9 mouse cellular contexts compared by ENCODE assay signal in the genomic region with DNA sequence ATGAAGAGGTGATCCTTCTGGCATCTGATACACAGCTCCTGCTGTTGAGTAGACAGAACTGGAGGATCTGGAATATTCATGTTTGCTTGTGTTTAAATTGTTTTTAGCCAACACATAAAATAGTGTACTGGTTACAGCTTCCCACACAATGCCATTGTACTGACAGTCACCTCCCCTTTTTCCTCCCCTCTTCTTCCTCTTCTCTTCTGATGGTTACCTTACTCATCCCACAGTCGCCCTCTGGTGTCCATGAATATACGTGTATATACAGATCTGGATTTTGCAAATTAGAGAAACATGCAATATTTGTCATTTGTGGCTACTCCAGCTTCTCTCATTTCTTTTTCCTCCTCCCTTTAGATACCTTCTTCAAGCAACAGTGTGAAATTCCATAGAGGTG. TPM values are rescaled to one million over a fixed set of nuclear protein-coding genes. Genes with fewer than 3 reads are reported as not detected.
A peak's percentile ranks its signal among the peaks of the same experiment; 100 is the strongest.
DNase-seq lines count a peak whose midpoint lies in the region; ATAC-seq lines count a peak whose summit lies in the region.
"Had no signal": no experiment of that assay in that cellular context is flagged by ENCODE, and none has a peak within 500 bp of the region (broad histone marks: within the 10 kb centered on the region; RNA-seq: fewer than 3 reads in every experiment).

No protein-coding gene starts in this region.

- no peak for ATAC-seq in frontal cortex, adult (ENCODE audit: low TSS enrichment)
- no peak for ATAC-seq in midbrain, embryonic 14.5 days (ENCODE audit: low FRiP score, low TSS enrichment)
- ATAC-seq in midbrain, embryonic 16.5 days: no peak
- ATAC-seq in intestine, embryonic 15.5 days: no peak

- no peak overlapping the region for H3K4me3 ChIP-seq in midbrain, embryonic 14.5 days (replicated peaks; ENCODE audit: low read depth, low read length)
- H3K4me3 ChIP-seq in midbrain, embryonic 16.5 days (ENCODE audit: low read depth, low read length): no peak overlapping the region
- no peak overlapping the region for H3K4me3 ChIP-seq in intestine, embryonic 15.5 days (replicated peaks)

- H3K9ac ChIP-seq in midbrain, embryonic 14.5 days (replicated peaks; ENCODE audit: low read length): no peak overlapping the region
- no peak overlapping the region for H3K9ac ChIP-seq in midbrain, embryonic 16.5 days (ENCODE audit: low read depth, low read length)
- no peak overlapping the region for H3K9ac ChIP-seq in intestine, embryonic 15.5 days

- no peaks in the 10 kb centered on the region for H3K27me3 ChIP-seq in midbrain, embryonic 14.5 days (ENCODE audit: control insufficient read depth, insufficient read depth, low read length)
- no peaks in the 10 kb centered on the region for H3K27me3 ChIP-seq in midbrain, embryonic 16.5 days (ENCODE audit: control insufficient read depth, insufficient read depth, low read depth, low read length)
- no peaks in the 10 kb centered on the region for H3K27me3 ChIP-seq in intestine, embryonic 15.5 days (replicated peaks)

- H3K4me2 ChIP-seq in midbrain, embryonic 14.5 days (ENCODE audit: low read length): no peak overlapping the region
- H3K4me2 ChIP-seq in midbrain, embryonic 16.5 days (ENCODE audit: low read length): no peak overlapping the region
- H3K4me2 ChIP-seq in intestine, embryonic 15.5 days (replicated peaks): no peak overlapping the region

- DNase-seq in frontal cortex, postnatal 36 days (ENCODE audit: low spot score in 2 of 2): peak; percentile 3 to 24
- DNase-seq in midbrain, embryonic 14.5 days: peak; percentile 15
- DNase-seq in kidney, postnatal 4 days: peak; percentile 14 to 17
- peak; percentile 68 to 82 for DNase-seq in spleen, postnatal 36 days (ENCODE audit: low spot score in 2 of 2)
- no peak for DNase-seq in urinary bladder, postnatal 4 days (ENCODE audit: low spot score in 2 of 2)

- WGBS in midbrain, embryonic 14.5 days: 40% methylated on average over 2 of the region's 2 CpGs
- 47% methylated on average over 2 of the region's 2 CpGs for WGBS in midbrain, embryonic 16.5 days
- whole genome bisulfite sequencing in intestine, embryonic 15.5 days: 43% methylated on average over 2 of the region's 2 CpGs

- H3K36me3 ChIP-seq in midbrain, embryonic 14.5 days (ENCODE audit: control insufficient read depth, insufficient read depth, low read length): no peaks in the 10 kb centered on the region
- no peaks in the 10 kb centered on the region for H3K36me3 ChIP-seq in midbrain, embryonic 16.5 days (ENCODE audit: control insufficient read depth, insufficient read depth, low read length)
- no peaks in the 10 kb centered on the region for H3K36me3 ChIP-seq in intestine, embryonic 15.5 days

- no peaks in the 10 kb centered on the region for H3K4me1 ChIP-seq in midbrain, embryonic 14.5 days (ENCODE audit: control insufficient read depth, insufficient read depth, low read length)
- no peaks in the 10 kb centered on the region for H3K4me1 ChIP-seq in midbrain, embryonic 16.5 days (ENCODE audit: control insufficient read depth, insufficient read depth, low read length)
- no peaks in the 10 kb centered on the region for H3K4me1 ChIP-seq in intestine, embryonic 15.5 days (replicated peaks)

- H3K9me3 ChIP-seq in midbrain, embryonic 14.5 days (ENCODE audit: control insufficient read depth, low read length): no peaks in the 10 kb centered on the region
- no peaks in the 10 kb centered on the region for H3K9me3 ChIP-seq in midbrain, embryonic 16.5 days (replicated peaks; ENCODE audit: control insufficient read depth, low read length, poor library complexity, severe bottlenecking)
- H3K9me3 ChIP-seq in intestine, embryonic 15.5 days: no peaks in the 10 kb centered on the region

- no peak overlapping the region for H3K27ac ChIP-seq in midbrain, embryonic 14.5 days (replicated peaks; ENCODE audit: low read depth, low read length)
- no peak overlapping the region for H3K27ac ChIP-seq in midbrain, embryonic 16.5 days (ENCODE audit: low read length)
- H3K27ac ChIP-seq in intestine, embryonic 15.5 days: no peak overlapping the region

RNA-seq across cellular contexts. Expression of gene Slfn1, which starts 1.5 kb away (rescaled TPM):
- polyA plus RNA-seq in midbrain, embryonic 14.5 days (2014; fragmentation: Nextera tagmentation; extraction: Ambion mirVana): 0.51 TPM in 1 of 2 replicates, not detected in the other
- not detected in 2 replicates for polyA plus RNA-seq in midbrain, embryonic 16.5 days (2015; fragmentation: Nextera tagmentation; extraction: Ambion mirVana)
- polyA plus RNA-seq in intestine, embryonic 15.5 days (2015; fragmentation: Nextera tagmentation; extraction: Ambion mirVana): 0.49 and 0.66 TPM in 2 replicates
- polyA plus RNA-seq: stomach, embryonic 14.5 days had no signal

RNA-seq across cellular contexts. Expression of gene Slfn2, which starts 50.2 kb away (rescaled TPM):
- 0.22 and 3.1 TPM in 2 replicates for polyA plus RNA-seq in midbrain, embryonic 14.5 days (2014; fragmentation: Nextera tagmentation; extraction: Ambion mirVana)
- polyA plus RNA-seq in midbrain, embryonic 16.5 days (2015; fragmentation: Nextera tagmentation; extraction: Ambion mirVana): 0.61 and 1.1 TPM in 2 replicates
- 4.7 and 7.1 TPM in 2 replicates for polyA plus RNA-seq in intestine, embryonic 15.5 days (2015; fragmentation: Nextera tagmentation; extraction: Ambion mirVana)

RNA-seq across cellular contexts. Expression of gene Slfn4, which starts 59.8 kb away (rescaled TPM):
- polyA plus RNA-seq in midbrain, embryonic 14.5 days (2014; fragmentation: Nextera tagmentation; extraction: Ambion mirVana): 0.05 and 0.20 TPM in 2 replicates
- 0.14 TPM in 1 of 2 replicates, not detected in the other for polyA plus RNA-seq in midbrain, embryonic 16.5 days (2015; fragmentation: Nextera tagmentation; extraction: Ambion mirVana)
- 0.06 and 0.15 TPM in 2 replicates for polyA plus RNA-seq in intestine, embryonic 15.5 days (2015; fragmentation: Nextera tagmentation; extraction: Ambion mirVana)

Comparison
In these comparisons a context has a peak if more than half of its experiments do, and no peak if none do; other contexts are left out.
1. DNase-seq: peak in frontal cortex, postnatal 36 days (2 of 2), midbrain, embryonic 14.5 days (single experiment), kidney, postnatal 4 days (2 of 2) and spleen, postnatal 36 days (2 of 2); none in urinary bladder, postnatal 4 days (0 of 2).